Mouse (Mus musculus) lung, postnatal 0 days (tissue): ENCODE data around the gene Amer2. TPM values are rescaled to one million over a fixed set of nuclear protein-coding genes. Genes with fewer than 3 reads are reported as not detected.
"Not testable (repeated sequence)": the region's sequence is repeated elsewhere in the genome, so short reads cannot be mapped to it uniquely, and the experiment has no call there.

Experiments used
- ATAC-seq: fragments of 200-750 bp; cut with Nextera tagmentation; 2 replicates; pipeline ENCODE4 v1.8.0; 2017; ENCODE audit warnings: moderate library complexity
- DNase-seq: peaks from one replicate; pipeline ENCODE4 v3.0.0-alpha.2; 2016; ENCODE audit warnings: low spot score
- H3K27ac ChIP-seq: fragments of 300-500 bp; sonication (generic); 2 replicates; pipeline ENCODE4 v1.5.1; 2014; ENCODE audit warnings: antibody characterized with exemption, mild to moderate bottlenecking, low read length, mixed read lengths
- H3K27me3 ChIP-seq: fragments of 300-500 bp; sonication (generic); replicated peaks from 2 replicates; pipeline ENCODE4 v1.6.1; 2014; ENCODE audit warnings: low read length, mixed read lengths; ENCODE audit not compliant: insufficient read depth
- H3K36me3 ChIP-seq: fragments of 300-500 bp; sonication (generic); 2 replicates; pipeline ENCODE4 v1.6.1; 2014; ENCODE audit warnings: low read length, mixed read lengths; ENCODE audit not compliant: insufficient read depth
- H3K4me1 ChIP-seq: fragments of 300-500 bp; sonication (generic); 2 replicates; pipeline ENCODE4 v1.6.1; 2014; ENCODE audit warnings: antibody characterized with exemption, low read depth, low read length, mixed read lengths; ENCODE audit not compliant: insufficient read depth
- H3K4me2 ChIP-seq: fragments of 300-500 bp; sonication (generic); replicated peaks from 2 replicates; pipeline ENCODE4 v1.6.1; 2014; ENCODE audit warnings: low read depth, mild to moderate bottlenecking, low read length, moderate library complexity, mixed read lengths
- H3K4me3 ChIP-seq: fragments of 300-500 bp; sonication (generic); 2 replicates; pipeline ENCODE4 v1.5.1; 2014; ENCODE audit warnings: low read depth, low read length
- H3K9ac ChIP-seq: fragments of 300-500 bp; sonication (generic); replicated peaks from 2 replicates; pipeline ENCODE4 v1.6.1; 2014; ENCODE audit warnings: low read depth, mild to moderate bottlenecking
- H3K9me3 ChIP-seq: fragments of 300-500 bp; sonication (generic); 2 replicates; pipeline ENCODE4 v1.6.1; 2016; ENCODE audit warnings: low read length, mixed read lengths
- CTCF ChIP-seq: IDR thresholded peaks from 2 replicates; pipeline ENCODE4 v1.5.1; 2016; ENCODE audit warnings: antibody characterized with exemption, mild to moderate bottlenecking
- EP300 ChIP-seq: IDR thresholded peaks from 2 replicates; pipeline ENCODE4 v1.6.1; 2016; ENCODE audit warnings: antibody characterized with exemption, mild to moderate bottlenecking, control low read depth
- WGBS: fragments of 180-500 bp; shearing (Covaris S2); extraction: QIAGEN DNeasy Blood & Tissue Kit; methylation state at CpG from one replicate; pipeline ENCODE4 v1.1.7; 2014; 5-methylcytosine and 5-hydroxymethylcytosine counted together
- polyA plus RNA-seq: library from polyadenylated mRNA; unstranded; fragments of >200 nt; fragmentation: Nextera tagmentation; extraction: Ambion mirVana; gene quantifications from 2 replicates; pipeline ENCODE4 v1.2.1, GENCODE M21; 2015

Amer2 gene
- 0.17 and 0.26 TPM in 2 replicates for polyA plus RNA-seq

- Histone ChIP-seq H3K36me3 (no peaks in the 10 kb centered on the region), H3K4me3 (no peak within 1 kb of the TSS), H3K27ac (no peak within 1 kb of the TSS), H3K27me3 (peaks cover 8% of the 10 kb centered on the region; the same call in 1 of the 2 replicates), H3K9me3 (no peaks in the 10 kb centered on the region), H3K9ac (no peak within 1 kb of the TSS), H3K4me2 (no peak within 1 kb of the TSS), H3K4me1 (0 out of 2 replicates have a peak, but pooled peaks cover 2% of the 10 kb centered on the region)
- no peak for TF ChIP-seq EP300
- no peak for TF ChIP-seq CTCF
- DNase-seq, result no peak
- 53% methylated on average over 1 of the region's 1 CpGs for WGBS
- ATAC-seq, result no peak
Measured at GRCm38 (mm10) chr14:60372821-60373309, at the start of gene Amer2. Gene Amer2 (plus strand): TSS chr14:60373259.

GRCm38 (mm10) chr14:60340001-60340400, 33.1 kb upstream of the Amer2 start:
- H3K4me2 ChIP-seq, H3K9ac ChIP-seq, H3K36me3 ChIP-seq, H3K27me3 ChIP-seq, DNase-seq, H3K4me3 ChIP-seq, H3K9me3 ChIP-seq, H3K27ac ChIP-seq, ATAC-seq, H3K4me1 ChIP-seq: not testable (repeated sequence)
- WGBS, result 82% methylated on average over 5 of the region's 5 CpGs

DNA sequence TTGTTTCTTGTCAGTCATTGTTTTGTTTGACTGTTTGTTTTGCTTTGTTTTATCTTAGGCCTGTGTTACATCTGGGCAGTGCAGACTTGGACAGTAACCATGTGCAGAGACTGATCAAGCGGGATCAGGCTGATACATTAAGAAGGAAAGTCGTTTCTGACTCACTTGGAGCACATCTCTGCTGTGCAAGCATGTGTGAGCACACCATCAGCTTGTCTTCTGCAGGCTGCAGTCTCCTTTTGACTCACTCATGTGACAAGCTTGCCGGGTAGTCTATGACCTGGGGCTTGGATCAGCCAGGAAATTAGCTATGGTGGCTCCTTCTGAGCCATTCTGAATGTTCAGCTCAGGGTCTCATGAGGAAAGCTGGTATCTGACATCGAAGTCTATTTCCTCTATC, 32.5 kb upstream of the Amer2 start:
- Histone ChIP-seq H3K4me3 (no peak overlapping the region), H3K9me3 (no peaks in the 10 kb centered on the region), H3K9ac (no peak overlapping the region), H3K27me3 (no peaks in the 10 kb centered on the region), H3K4me2 (no peak overlapping the region), H3K27ac (no peak overlapping the region), H3K36me3 (no peaks in the 10 kb centered on the region), H3K4me1 (no peaks in the 10 kb centered on the region)
- no peak for TF ChIP-seq EP300
- no peak for TF ChIP-seq CTCF
- 72% methylated on average over 4 of the region's 4 CpGs for WGBS
- no peak for DNase-seq
- no peak for ATAC-seq

- no peaks in the 10 kb centered on the region for H3K36me3 ChIP-seq
- 86% methylated on average over 6 of the region's 6 CpGs for WGBS
- no peaks in the 10 kb centered on the region for H3K4me1 ChIP-seq
- no peak overlapping the region for H3K9ac ChIP-seq
- no peaks in the 10 kb centered on the region for H3K9me3 ChIP-seq
- no peak overlapping the region for H3K4me2 ChIP-seq
- no peak for DNase-seq
- TF ChIP-seq EP300 (no peak), CTCF (no peak)
- no peak for ATAC-seq
- H3K4me3 ChIP-seq, result no peak overlapping the region
- H3K27ac ChIP-seq, result no peak overlapping the region
- H3K27me3 ChIP-seq, result no peaks in the 10 kb centered on the region
Measured at GRCm38 (mm10) chr14:60345326-60345876, 27.7 kb upstream of the Amer2 start.

GRCm38 (mm10) chr14:60358347-60358746, 14.7 kb upstream of the Amer2 start:
- no peak for ATAC-seq
- 69% methylated on average over 5 of the region's 5 CpGs for WGBS

DNA sequence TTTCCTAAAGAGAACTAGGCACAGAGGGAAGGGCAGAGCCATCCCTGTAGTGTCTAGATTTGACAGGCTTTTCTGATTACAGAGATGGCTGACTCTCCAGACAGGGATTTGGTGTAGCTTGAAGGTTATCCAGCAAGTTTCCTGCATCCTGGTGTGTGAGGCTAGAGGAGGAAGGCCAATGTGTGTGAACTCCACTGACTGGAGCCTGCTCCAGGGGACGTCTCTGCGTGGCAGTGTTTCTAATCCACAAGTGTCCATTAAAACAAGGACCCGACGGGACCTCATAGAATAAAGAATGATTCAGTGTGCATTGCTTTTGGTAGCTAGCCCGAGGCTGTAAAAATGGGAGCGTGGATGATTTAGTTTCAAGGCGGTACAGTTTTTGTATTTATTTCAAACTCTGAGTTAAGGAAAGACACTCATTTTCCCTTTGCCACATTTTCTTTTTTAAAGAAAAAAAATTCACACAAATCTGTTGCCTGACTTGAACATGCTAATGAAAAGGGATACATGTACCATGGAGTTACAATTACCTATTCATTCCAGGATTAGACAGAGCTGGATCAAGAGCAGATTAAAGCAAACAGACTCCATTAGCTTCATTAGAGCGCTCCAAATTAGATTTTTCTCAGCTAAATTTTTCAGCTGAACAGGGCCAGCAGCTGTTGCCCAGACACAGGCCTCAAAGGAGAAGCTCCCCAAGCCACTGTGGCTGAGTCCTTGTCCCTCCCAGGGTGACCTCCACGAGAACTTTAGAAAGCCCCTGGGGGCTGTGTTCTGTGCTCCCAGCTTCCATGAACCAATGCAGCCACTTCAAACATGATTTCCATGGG, 11.5 kb upstream of the Amer2 start:
- no peak for TF ChIP-seq EP300
- no peak for TF ChIP-seq CTCF
- H3K4me2 ChIP-seq, result no peak overlapping the region
- no peaks in the 10 kb centered on the region for H3K36me3 ChIP-seq
- DNase-seq (no peak), ATAC-seq (no peak)
- 70% methylated on average over 9 of the region's 9 CpGs for WGBS
- no peaks in the 10 kb centered on the region for H3K4me1 ChIP-seq
- no peaks in the 10 kb centered on the region for H3K9me3 ChIP-seq
- no peak overlapping the region for H3K27ac ChIP-seq
- H3K4me3 ChIP-seq, result no peak overlapping the region
- no peak overlapping the region for H3K9ac ChIP-seq
- H3K27me3 ChIP-seq, result no peaks in the 10 kb centered on the region

More at GRCm38 (mm10) chr14:60358347-60358746, 14.7 kb upstream of the Amer2 start:
- DNase-seq, result no peak
- Histone ChIP-seq H3K4me3 (no peak overlapping the region), H3K9me3 (no peaks in the 10 kb centered on the region), H3K4me1 (no peaks in the 10 kb centered on the region), H3K27me3 (no peaks in the 10 kb centered on the region), H3K4me2 (no peak overlapping the region), H3K36me3 (no peaks in the 10 kb centered on the region), H3K9ac (no peak overlapping the region), H3K27ac (no peak overlapping the region)
- TF ChIP-seq EP300 (no peak), CTCF (no peak)
